Mouse (Mus musculus): Measurements from ENCODE around the gene Tspan4. TPM values are rescaled to one million over a fixed set of nuclear protein-coding genes. Genes with fewer than 3 reads are reported as not detected.

The Tspan4 gene
- polyA plus RNA-seq, 1 experiment from 2014 or later: 46.1 TPM

DNA sequence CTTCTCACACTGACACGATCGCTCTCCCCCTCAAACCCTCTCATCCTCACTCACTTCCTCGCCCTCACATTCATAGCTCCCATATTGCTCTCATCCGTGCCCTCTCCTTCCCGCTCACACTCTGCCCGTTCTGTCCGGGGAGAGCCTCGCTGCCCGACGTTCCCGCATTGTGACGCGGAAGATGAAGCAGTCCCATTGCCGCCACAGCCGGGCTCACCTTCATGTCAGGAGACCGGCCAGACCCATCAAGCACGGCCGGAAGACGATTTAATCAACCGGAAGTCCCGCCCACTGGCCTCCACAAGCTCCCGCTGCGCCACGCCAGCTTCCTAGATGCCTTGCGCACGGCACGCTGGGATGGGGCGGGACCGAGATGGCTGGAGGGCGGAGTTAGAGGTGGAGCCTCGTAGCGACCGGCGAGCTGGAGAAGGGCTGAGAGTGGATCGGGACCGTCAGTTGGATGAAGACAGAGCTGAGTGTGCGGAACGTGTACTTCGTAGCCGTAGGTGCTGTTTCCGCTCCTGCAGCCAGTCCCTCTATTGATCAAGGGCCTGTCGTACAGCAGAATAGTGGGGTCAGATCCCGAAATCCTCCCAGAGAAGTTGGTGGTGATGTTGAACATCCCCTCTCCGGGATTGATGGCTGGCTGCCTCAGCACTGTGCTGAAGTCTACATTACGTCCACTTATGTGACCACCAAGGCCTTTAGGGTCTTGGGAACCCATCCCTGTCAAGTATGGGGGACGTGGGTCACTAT, 64.7 kb downstream of the Tspan4 start, which contains the start of gene Chid1:
Gene Chid1, minus strand, starts transcription at position 302 of the 756 bp plus-strand sequence.
- Histone ChIP-seq H3K4me2 (ENCODE audit: low read depth, low read length) (peak within 1 kb of the TSS; percentile 95), H3K36me3 (ENCODE audit: control insufficient read depth, insufficient read depth) (no peaks in the 10 kb centered on the region), H3K27me3 (ENCODE audit: control insufficient read depth, insufficient read depth, low read depth, low read length) (no peaks in the 10 kb centered on the region), H3K4me1 (ENCODE audit: control insufficient read depth, low read depth, low read length) (peaks cover 25% of the 10 kb centered on the region), H3K9me3 (replicated peaks; ENCODE audit: control insufficient read depth, low read length) (no peaks in the 10 kb centered on the region), H3K9ac (ENCODE audit: low read depth, low read length) (peak within 1 kb of the TSS; percentile 81), H3K4me3 (ENCODE audit: low read depth, low read length) (peak within 1 kb of the TSS; percentile 79), H3K27ac (ENCODE audit: low read length) (peak within 1 kb of the TSS; percentile 81)
- WGBS (ENCODE audit: insufficient replicate concordance): under 1% methylated on average over 46 of the region's 46 CpGs
- ATAC-seq (ENCODE audit: low read depth): peak; percentile 95

GRCm38 (mm10) chr7:141540312-141541081, 65.5 kb downstream of the Tspan4 start:
- H3K27me3 ChIP-seq (ENCODE audit: control insufficient read depth, insufficient read depth, low read depth, low read length): no peaks in the 10 kb centered on the region
- WGBS (ENCODE audit: insufficient replicate concordance): 22% methylated on average over 13 of the region's 13 CpGs
- peak overlapping the region; percentile 81 for H3K27ac ChIP-seq (ENCODE audit: low read length)
- peak overlapping the region; percentile 71 for H3K9ac ChIP-seq (ENCODE audit: low read depth, low read length)
- no peaks in the 10 kb centered on the region for H3K9me3 ChIP-seq (replicated peaks; ENCODE audit: control insufficient read depth, low read length)
- ATAC-seq (ENCODE audit: low read depth): peak; percentile 20
- H3K4me3 ChIP-seq (ENCODE audit: low read depth, low read length): peak overlapping the region; percentile 79
- H3K4me1 ChIP-seq (ENCODE audit: control insufficient read depth, low read depth, low read length): peaks cover 25% of the 10 kb centered on the region
- H3K4me2 ChIP-seq (ENCODE audit: low read depth, low read length): peak overlapping the region; percentile 95
- H3K36me3 ChIP-seq (ENCODE audit: control insufficient read depth, insufficient read depth): no peaks in the 10 kb centered on the region

DNA sequence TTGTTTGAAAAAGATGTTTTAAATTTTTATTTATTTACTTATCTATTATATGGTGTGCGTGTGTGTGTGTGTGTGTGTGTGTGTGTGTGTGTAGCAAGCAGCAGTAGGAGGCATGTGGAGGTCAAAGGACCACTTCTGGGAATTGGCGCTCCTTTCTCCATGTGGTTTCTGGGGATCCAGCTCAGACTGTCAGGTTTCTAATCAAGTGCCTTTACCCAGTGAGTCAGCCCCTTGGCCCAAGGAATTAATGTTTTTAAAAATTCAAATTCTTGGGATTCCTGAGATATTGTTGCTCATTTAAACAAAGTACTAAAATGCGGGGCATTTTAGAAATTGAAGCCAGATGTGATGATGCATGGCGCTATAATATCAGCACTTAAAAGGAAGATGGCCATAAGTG, 66.6 kb downstream of the Tspan4 start:
- no peak for ATAC-seq (ENCODE audit: low read depth)
- H3K9me3 ChIP-seq (replicated peaks; ENCODE audit: control insufficient read depth, low read length): no peaks in the 10 kb centered on the region
- peaks cover 25% of the 10 kb centered on the region for H3K4me1 ChIP-seq (ENCODE audit: control insufficient read depth, low read depth, low read length)
- 79% methylated on average over 4 of the region's 4 CpGs for WGBS (ENCODE audit: insufficient replicate concordance)
- H3K9ac ChIP-seq (ENCODE audit: low read depth, low read length): no peak overlapping the region
- H3K27me3 ChIP-seq (ENCODE audit: control insufficient read depth, insufficient read depth, low read depth, low read length): no peaks in the 10 kb centered on the region
- no peak overlapping the region for H3K27ac ChIP-seq (ENCODE audit: low read length)
- no peak overlapping the region for H3K4me3 ChIP-seq (ENCODE audit: low read depth, low read length)
- no peaks in the 10 kb centered on the region for H3K36me3 ChIP-seq (ENCODE audit: control insufficient read depth, insufficient read depth)
- H3K4me2 ChIP-seq (ENCODE audit: low read depth, low read length): no peak overlapping the region

DNA sequence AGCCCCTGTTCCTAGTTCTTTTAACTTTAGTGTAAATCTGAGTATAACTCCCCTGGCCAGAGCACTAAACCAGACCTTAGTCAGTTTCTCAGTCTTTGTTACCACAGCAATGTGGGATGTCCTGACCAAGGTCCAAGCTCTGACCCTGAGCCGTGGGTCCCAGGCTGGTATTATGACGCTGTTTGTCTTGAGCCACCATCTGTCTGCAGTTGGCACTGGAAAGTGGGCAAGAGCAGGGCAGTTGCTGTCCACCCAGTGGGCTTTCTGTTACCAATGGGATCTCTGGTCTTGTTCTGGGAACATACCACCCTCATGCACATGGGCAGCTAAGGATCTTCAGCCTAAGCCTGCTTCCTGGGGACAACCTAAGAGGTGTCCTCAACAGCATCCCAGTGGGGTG, 67.5 kb downstream of the Tspan4 start:
- 65% methylated on average over 2 of the region's 2 CpGs for WGBS (ENCODE audit: insufficient replicate concordance)
- Histone ChIP-seq H3K4me1 (ENCODE audit: control insufficient read depth, low read depth, low read length) (peaks cover 25% of the 10 kb centered on the region), H3K9me3 (replicated peaks; ENCODE audit: control insufficient read depth, low read length) (no peaks in the 10 kb centered on the region), H3K4me3 (ENCODE audit: low read depth, low read length) (no peak overlapping the region), H3K27me3 (ENCODE audit: control insufficient read depth, insufficient read depth, low read depth, low read length) (no peaks in the 10 kb centered on the region), H3K4me2 (ENCODE audit: low read depth, low read length) (no peak overlapping the region), H3K36me3 (ENCODE audit: control insufficient read depth, insufficient read depth) (no peaks in the 10 kb centered on the region), H3K9ac (ENCODE audit: low read depth, low read length) (no peak overlapping the region), H3K27ac (ENCODE audit: low read length) (no peak overlapping the region)
- no peak for ATAC-seq (ENCODE audit: low read depth)

Other genes with a start within 250 kb of the Tspan4 start
- gene Phrf1, start 246.5 kb upstream of the Tspan4 start, polyA plus RNA-seq (2015; fragmentation: Nextera tagmentation; extraction: Ambion mirVana): 23.8 and 28.5 TPM in 2 replicates
- 7.7 and 8.2 TPM in 2 replicates for gene Irf7, start 208.8 kb upstream of the Tspan4 start, polyA plus RNA-seq (2015; fragmentation: Nextera tagmentation; extraction: Ambion mirVana)
- gene Cdhr5, start 198.5 kb upstream of the Tspan4 start, polyA plus RNA-seq (2015; fragmentation: Nextera tagmentation; extraction: Ambion mirVana): 0.42 and 1.6 TPM in 2 replicates
- gene Sct, start 196.1 kb upstream of the Tspan4 start, polyA plus RNA-seq (2015; fragmentation: Nextera tagmentation; extraction: Ambion mirVana): 1.4 TPM in 1 of 2 replicates, not detected in the other
- gene Drd4, start 183.2 kb upstream of the Tspan4 start, polyA plus RNA-seq (2015; fragmentation: Nextera tagmentation; extraction: Ambion mirVana): not detected in 2 replicates
- 11.6 and 13.6 TPM in 2 replicates for gene Deaf1, start 147.6 kb upstream of the Tspan4 start, polyA plus RNA-seq (2015; fragmentation: Nextera tagmentation; extraction: Ambion mirVana)
- gene Tmem80, start 147.5 kb upstream of the Tspan4 start, polyA plus RNA-seq (2015; fragmentation: Nextera tagmentation; extraction: Ambion mirVana): 13.9 and 16.7 TPM in 2 replicates
- 26.0 and 34.0 TPM in 2 replicates for gene Eps8l2, start 136.4 kb upstream of the Tspan4 start, polyA plus RNA-seq (2015; fragmentation: Nextera tagmentation; extraction: Ambion mirVana)
- gene Taldo1, start 83.0 kb upstream of the Tspan4 start, polyA plus RNA-seq (2015; fragmentation: Nextera tagmentation; extraction: Ambion mirVana): 373 and 397 TPM in 2 replicates
- gene Gatd1, start 61.1 kb upstream of the Tspan4 start, polyA plus RNA-seq (2015; fragmentation: Nextera tagmentation; extraction: Ambion mirVana): 13.5 and 14.3 TPM in 2 replicates
- gene Cend1, start 45.7 kb upstream of the Tspan4 start, polyA plus RNA-seq (2015; fragmentation: Nextera tagmentation; extraction: Ambion mirVana): not detected in 2 replicates
- 18.7 and 20.7 TPM in 2 replicates for gene Slc25a22, start 37.3 kb upstream of the Tspan4 start, polyA plus RNA-seq (2015; fragmentation: Nextera tagmentation; extraction: Ambion mirVana)
- 8.8 and 9.7 TPM in 2 replicates for gene Pidd1, start 31.2 kb upstream of the Tspan4 start, polyA plus RNA-seq (2015; fragmentation: Nextera tagmentation; extraction: Ambion mirVana)
- gene Rplp2, start 27.9 kb upstream of the Tspan4 start, polyA plus RNA-seq (2015; fragmentation: Nextera tagmentation; extraction: Ambion mirVana): 644 and 698 TPM in 2 replicates
- 14.9 and 15.5 TPM in 2 replicates for gene Pnpla2, start 20.0 kb upstream of the Tspan4 start, polyA plus RNA-seq (2015; fragmentation: Nextera tagmentation; extraction: Ambion mirVana)
- gene Cracr2b, start 14.1 kb upstream of the Tspan4 start, polyA plus RNA-seq (2015; fragmentation: Nextera tagmentation; extraction: Ambion mirVana): 3.7 and 4.8 TPM in 2 replicates
- 5.3 and 6.9 TPM in 2 replicates for gene Cd151, start 7.8 kb upstream of the Tspan4 start, polyA plus RNA-seq (2015; fragmentation: Nextera tagmentation; extraction: Ambion mirVana)
- gene Polr2l, start 108 bp upstream of the Tspan4 start, polyA plus RNA-seq (2015; fragmentation: Nextera tagmentation; extraction: Ambion mirVana): 36.4 and 39.2 TPM in 2 replicates
- gene Chid1, start 64.6 kb downstream of the Tspan4 start, polyA plus RNA-seq (2015; fragmentation: Nextera tagmentation; extraction: Ambion mirVana): 25.3 and 26.6 TPM in 2 replicates
- 66.7 and 70.7 TPM in 2 replicates for gene Ap2a2, start 86.9 kb downstream of the Tspan4 start, polyA plus RNA-seq (2015; fragmentation: Nextera tagmentation; extraction: Ambion mirVana)
- gene Muc6, start 180.1 kb downstream of the Tspan4 start, polyA plus RNA-seq (2015; fragmentation: Nextera tagmentation; extraction: Ambion mirVana): 2.8 and 3.1 TPM in 2 replicates
- 0.24 TPM in 1 of 2 replicates, not detected in the other for gene Muc2, start 215.1 kb downstream of the Tspan4 start, polyA plus RNA-seq (2015; fragmentation: Nextera tagmentation; extraction: Ambion mirVana)

All from liver, embryonic 16.5 days (tissue).